Mouse (Mus musculus) gastrocnemius, postnatal 25 days (tissue): ENCODE measurements around the gene Il7r. TPM values are rescaled to one million over a fixed set of nuclear protein-coding genes. Genes with fewer than 3 reads are reported as not detected.
"Not testable (repeated sequence)": the region's sequence is repeated elsewhere in the genome, so short reads cannot be mapped to it uniquely, and the experiment has no call there.

Experiments
- DNase-seq: peaks from one replicate; pipeline ENCODE4 v3.0.0; 2022
- long read RNA-seq, 2 experiments: library from polyadenylated mRNA; stranded (forward); transcript quantifications; one replicate each; pipeline ENCODE4 v2.0.0; 2021
- total RNA-seq, 2 experiments: library from RNA; stranded (reverse); gene quantifications; 1 replicate in 1 of 2; 2 replicates in 1 of 2; pipeline ENCODE4 v1.2.3; 2021

Il7r gene
- total RNA-seq, result under 1 TPM; 0.08 to 0.11 TPM
- long read RNA-seq, experiment 1, result 0 reads
- long read RNA-seq, experiment 2, result 0 reads

DNA sequence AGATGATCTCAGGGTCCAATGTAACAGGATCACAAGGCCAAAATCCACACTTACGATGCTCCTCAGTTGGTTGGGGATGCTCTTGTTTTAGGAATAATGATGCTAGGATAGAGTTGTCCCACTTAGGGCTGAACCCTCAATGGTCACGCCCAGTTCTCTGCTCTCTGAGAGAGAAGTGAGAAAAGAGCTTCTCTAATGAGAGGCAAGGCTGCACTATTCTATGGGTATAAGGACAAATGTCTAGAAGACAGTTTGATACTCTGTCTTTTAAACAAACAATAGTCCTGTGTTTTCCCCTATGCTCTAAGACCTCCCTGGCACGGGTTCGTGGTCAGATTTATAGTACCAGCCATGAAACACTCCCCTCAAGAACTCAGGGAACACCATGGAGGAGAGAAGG is at the start of gene Il7r:
TSS of gene Il7r (minus strand) at position 101 of the 400 bp plus-strand sequence.
- no peak for DNase-seq

DNA sequence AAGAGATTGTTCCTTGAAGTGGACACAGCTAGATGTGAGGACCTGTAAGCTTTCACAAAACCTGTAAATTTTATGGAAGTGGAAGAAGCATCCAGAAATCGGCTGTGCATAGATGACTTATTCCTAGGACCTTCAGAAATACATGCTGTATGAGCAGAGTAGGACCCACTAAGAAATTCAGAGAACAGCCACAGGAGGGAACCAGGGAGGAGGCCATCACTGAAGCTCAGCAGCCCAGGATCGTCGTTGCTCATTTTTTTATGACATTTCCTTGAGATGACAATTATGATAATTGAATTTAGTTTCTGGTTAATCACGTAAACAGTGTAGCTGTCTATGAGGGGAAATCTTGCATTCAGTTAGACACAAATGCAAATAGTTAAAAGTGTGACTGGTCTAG is 47.3 kb upstream of the Il7r start:
- no peak for DNase-seq

DNA sequence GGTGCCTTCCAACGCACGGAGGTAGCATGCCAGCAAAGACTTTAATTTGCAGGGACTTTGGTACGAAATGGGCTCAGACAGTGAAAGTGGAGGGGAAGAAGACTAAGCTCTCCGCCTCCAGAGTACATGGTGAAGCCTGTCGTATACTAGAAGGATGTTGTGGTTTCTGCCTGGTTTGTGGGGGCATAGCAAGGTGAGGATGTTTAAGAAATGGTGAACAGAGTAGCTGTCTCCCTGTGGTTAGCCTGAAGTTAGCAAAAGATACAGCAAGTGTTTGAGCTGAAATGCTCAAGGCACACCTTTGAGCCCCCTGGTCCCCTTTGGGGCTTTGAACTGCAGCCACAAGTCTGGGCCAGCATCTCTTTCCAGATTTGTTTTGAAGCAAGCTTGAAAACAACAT is 44.8 kb upstream of the Il7r start:
- no peak for DNase-seq

DNA sequence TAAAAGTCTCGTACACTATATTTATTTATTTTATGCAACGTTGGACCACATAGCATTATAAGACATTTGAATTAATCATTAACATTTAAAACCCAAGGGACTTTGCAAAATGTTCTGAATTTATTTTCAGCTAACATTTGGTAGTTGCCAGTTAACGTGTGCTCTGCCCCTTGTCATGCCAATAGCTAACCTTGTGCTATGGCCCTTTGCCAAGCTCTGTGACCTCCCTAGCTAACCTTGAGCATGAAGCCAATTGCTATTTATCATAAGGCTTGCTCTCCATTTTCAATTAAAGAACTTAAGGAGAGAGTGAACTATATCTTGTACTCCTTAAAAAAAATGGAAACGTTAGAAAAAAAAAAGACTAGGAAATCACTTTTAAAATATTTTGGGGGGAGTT is 43.4 kb upstream of the Il7r start:
- no peak for DNase-seq

DNA sequence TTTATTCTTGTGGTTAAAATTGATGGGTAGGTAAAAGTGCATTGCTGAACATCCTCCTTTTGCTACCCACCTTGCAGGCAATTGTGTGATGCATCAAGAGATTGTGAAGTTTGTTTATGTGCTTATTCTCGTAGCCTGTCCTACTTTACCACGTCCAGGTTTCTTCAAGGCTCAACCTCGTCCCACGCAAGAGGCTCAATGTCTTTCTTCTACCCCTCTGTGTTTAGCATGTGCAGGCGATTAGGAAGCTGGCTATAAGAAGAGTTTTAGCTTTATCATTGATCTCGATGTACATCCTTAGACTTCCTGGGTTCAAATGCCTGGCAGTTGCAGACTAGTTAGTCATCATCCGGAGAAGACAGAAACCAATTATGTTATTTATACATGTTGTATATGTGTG is 42.7 kb upstream of the Il7r start:
- no peak for DNase-seq

DNA sequence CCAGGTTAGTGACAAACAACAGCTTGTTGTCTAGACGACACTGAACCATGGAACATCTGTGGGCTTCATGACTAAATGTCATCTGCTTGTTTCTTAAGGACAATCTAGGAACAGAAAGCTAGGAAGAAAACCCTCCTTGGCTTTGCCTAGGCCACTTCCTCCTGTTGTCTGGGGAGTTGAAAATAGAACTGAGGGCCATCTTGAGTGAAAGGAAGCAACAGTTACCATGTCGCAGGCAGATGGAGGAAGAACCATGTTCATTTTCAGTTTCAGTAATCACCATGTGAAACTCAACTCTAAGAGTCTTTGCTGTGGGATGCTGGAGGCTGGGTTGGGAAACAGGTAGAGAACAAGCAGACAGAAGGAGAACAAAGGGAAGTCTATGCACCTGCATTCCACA is 41.9 kb upstream of the Il7r start:
- no peak for DNase-seq

DNA sequence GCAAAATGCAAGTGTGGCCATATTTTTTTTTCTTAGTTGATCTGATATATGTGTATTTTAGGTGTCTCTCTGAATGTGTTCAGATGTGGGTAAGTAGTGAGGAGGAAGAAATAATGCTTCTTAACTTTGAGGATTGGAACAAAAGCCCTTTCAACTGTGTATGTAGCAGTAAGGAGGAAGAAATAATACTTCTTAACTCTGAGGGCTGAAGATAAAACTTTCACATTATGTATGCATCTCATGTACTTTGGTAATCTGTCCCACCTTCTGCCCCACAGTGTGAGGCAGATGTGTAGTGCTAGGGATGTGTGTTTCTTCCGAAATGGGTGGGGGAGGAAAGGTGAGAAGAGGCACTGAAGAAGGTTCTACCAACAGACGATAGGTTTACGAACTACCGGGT is 37.3 kb upstream of the Il7r start:
- no peak for DNase-seq

DNA sequence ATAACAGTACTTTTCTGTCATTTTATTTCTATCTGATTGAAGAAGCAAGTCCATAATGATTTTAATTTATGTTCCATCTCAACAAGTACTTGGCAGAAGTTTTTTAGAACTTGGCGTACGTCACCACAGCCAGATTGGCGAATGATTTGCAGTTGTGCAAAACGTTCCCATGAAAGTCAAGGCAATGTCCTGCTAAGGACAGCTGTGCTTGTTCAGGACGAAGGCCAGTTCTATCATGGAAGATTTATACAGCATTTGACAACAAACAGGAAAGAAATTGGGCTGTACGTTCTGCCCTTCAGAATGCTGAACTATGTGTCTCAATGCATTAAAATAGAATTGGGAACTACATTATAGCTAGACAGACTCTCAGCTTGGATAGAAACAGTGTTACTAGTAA is 35.4 kb upstream of the Il7r start:
- no peak for DNase-seq

DNA sequence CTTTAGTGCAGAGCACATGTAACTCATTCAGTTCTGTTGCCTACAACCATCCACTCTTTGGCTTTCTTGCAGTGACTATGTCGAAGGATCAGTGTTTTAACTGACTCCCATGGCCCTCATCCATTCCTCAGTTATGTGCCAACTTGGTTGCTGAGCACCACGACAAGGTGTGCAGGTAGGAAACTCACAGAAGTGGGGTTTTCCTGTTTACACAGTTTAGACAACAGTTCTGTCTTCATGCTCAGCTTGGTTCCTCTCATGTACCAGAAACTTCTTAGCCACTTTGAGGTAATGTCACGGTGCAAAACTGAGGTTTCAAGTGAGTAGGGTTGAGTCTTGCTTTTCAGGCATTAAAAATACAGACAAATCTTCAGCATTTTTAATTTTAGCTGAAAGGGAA is 34.2 kb upstream of the Il7r start:
- no peak for DNase-seq

DNA sequence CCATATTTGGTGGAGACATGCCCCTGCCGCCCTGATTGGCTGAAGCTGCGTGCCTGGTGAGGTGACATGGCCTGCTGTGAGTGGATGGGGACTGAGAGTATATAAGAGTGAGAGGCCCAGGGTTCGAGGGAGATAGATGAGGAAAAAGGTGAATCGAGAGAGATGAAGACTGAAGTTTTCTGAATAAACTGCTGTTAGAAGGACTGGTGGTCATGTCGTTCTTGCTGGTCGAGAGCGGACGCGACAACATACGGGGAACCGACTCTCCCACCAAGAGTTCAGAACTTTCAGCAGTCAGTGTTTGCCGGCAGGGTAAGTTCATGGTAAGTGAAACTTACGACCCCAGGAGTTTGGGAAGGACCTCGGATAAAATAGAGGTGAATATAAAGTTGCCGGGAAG is 27.3 kb upstream of the Il7r start:
- not testable (repeated sequence) for DNase-seq

DNA sequence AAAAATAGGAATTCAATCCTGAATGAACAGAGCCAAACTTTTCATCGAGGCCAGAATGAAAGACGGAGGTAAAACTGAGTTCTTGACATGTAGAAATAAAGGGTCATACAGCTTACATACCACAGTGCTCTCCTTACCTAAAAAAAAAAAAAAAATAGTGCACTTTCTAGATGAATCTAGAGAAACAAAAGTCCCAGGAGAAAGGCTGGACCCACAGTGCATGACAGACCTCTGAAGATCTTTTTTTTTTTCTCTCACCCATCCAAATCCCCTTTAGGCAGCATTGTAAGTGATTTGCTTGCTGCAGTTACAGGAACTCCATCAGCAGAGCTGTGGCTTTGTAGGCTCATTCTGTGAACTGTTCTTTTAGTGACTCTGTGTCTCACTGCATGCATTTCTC is 19.0 kb upstream of the Il7r start:
- no peak for DNase-seq

DNA sequence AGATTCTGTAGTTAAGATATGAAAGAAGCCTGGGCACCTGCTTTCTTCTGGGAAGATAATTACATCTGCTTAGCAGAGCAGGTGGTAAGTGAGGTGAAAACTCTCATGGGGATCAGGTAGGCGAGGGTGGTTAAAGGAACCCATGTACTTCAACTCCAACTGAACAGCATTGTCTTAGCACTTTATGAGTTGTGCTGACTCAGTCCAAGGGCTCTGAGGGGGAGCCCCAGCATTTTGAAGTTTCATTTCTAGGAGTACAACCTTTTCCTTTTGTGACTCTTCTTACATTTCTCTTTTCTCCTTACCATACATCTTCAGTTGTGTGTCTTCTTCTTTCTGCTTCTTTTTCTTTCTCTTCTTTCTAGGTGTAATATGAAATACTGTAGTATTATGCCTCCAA is 5.2 kb upstream of the Il7r start:
- DNase-seq, result no peak

DNA sequence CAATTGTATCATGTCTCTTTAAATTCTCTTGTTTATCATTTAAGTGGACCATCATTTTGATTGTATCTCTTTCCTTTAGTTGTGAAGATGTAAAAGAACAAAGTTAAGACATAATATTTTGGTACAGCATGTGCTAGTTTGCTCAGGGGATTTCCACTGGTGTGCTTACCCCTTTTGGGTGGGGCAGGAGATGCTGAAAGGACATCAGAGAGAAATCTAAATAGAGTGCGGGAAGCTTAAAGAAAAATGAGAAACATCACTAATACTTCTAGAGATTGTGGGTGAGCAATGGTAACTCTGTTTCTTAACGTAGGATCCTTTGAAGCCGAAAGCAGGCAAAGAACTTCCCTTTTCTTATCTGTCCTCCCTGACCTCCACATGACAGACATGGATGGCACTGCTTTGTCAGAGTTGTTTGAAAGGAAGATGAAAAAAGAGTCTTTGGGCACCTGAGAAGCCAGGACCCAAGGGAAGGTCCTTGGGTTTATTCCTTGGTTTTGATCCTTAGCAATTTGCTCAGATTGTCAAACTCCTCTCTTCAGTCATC is 3.5 kb upstream of the Il7r start:
- no peak for DNase-seq

DNA sequence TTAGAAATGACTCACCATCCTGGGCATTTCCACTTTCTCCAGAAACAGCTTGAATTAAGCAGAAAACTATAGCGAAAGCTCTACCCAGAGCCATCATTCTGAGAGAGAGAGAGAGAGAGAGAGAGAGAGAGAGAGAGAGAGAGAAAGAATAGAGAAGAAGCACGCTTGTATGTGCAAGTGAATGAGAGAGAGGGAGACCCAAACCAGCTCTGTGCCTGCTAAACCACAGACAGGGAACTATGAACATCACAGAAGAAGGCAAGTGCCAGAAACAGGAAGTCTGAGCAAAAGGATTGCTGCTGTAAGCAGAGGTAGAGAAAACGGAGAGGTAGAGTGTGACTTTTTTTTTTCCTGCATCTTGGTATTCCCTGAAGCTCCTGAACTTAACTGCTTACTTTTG is 330 bp downstream of the Il7r start:
- DNase-seq, result no peak

DNA sequence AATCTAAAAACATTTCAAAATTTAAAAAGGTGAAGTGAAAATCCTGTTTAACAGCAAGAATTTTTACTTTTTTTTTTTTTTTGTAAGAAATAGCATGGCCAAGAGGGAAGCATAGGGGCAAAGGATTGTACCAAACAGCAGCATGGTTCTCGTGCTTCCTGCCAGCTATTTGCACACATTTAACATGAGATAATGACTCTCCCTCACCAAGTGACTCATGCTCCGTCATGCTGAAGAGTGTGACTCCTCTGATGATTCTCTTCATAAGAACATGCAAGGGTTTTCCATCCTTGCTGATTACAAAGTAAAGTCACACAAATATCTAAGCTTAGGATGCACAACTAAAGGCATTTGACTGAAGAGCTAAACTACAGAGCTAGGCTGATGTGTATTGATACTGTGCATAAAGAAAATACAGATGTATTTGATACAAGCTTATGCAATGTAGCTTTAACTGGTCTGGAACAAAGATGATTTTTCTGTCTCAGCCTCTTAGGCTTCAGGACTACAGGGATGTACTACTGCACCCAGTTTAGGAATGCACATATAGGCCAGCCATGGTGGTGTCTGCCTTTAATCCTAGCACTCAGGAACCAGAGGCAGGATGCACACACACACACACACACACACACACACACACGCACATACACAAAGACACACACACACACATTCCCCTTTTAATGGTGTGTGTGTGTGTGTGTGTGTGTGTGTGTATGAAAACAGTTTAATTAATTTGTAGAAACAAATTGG is 1.6 kb downstream of the Il7r start:
- no peak for DNase-seq

DNA sequence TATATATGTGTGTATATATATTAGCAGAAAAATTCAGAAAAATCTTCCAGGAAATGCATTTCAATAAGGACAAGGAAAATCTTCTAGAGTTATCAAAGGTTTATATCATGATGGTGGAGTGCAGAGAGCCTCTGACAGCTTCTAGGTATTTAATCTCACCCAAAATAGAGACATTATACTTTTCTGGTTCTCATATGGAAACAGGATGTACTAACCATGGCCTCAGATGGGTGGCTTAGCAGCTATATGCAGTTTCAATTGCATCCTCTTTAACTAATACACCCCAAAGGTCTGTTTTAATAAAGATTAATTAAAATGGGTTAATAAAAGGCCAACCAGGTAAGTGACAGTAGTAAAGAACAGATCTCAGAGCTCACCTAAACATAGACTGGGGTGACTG is 3.6 kb downstream of the Il7r start:
- no peak for DNase-seq

DNA sequence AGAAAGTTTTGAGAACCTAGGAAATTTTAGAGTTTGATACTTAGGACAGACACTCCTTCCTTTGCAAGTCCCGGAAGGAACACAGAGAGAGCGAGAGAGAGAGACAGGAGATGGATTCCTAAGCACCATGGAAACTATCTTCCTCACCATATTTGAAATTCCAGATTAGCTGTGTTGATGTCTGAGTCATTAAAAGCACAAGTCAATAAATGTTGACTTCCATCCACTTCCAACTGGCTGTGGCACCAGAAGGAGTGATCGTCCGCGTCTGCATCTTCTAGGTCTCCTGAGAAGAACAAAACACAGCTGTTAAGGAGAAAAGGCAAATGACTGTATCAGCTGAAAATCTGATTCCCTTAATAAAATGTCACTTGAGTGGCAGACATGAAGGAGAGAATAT is 5.1 kb downstream of the Il7r start:
- no peak for DNase-seq

DNA sequence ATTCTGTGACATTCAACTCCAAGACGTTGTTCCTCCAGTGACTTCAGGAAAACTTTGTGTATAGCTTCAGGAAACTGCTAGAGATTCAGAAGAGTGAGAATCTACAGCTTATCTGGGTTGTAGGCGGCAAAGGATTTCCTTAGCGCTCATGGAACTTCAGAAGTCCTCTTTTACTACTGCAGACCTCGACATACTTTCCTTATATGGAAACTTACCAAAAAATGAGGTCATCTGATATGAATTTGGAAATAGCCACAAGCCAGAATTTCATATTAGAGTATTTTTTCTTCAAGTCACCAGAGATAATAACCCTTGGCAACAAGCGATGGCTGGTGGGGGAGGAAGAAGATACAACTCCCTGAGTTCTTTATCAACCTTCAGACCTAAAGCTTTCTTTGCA is 6.0 kb downstream of the Il7r start:
- DNase-seq, result no peak

DNA sequence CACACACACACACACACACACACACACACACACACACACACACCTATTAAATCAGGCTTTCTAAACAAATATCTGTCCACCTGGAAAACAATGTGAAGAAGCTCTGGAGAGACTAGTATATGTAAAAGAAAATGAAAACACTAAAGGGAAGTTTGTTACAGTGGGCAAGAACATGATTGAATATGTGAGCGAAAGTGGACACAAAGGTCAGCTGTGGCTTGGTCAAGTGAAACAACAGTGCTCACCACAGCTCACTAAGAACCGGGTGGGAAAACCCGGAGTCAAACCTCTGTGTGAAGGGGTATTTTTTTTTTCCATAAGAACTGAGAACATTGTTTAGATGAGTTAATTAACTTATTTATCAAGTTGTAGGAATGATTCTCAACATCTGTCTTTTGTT is 6.9 kb downstream of the Il7r start:
- no peak for DNase-seq

DNA sequence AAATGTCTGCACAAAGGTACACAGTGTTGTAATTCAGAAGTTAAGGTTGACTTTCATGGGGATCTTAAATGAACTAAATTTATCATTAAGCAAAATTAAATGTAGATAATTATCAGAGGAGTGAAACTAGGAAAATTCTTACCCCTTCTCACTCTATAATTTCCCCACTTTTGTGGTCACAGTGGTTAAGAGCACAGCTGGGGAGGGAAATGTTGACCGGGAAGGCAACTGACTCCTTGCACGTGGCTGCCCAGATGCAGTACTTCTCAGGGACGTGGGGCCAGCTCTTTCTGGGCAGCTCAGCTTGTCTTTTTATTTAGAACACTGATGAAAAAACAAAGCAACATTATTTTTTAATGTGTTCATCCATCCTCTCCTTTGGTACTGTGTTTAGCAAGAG is 37.9 kb downstream of the Il7r start:
- DNase-seq, result no peak

DNA sequence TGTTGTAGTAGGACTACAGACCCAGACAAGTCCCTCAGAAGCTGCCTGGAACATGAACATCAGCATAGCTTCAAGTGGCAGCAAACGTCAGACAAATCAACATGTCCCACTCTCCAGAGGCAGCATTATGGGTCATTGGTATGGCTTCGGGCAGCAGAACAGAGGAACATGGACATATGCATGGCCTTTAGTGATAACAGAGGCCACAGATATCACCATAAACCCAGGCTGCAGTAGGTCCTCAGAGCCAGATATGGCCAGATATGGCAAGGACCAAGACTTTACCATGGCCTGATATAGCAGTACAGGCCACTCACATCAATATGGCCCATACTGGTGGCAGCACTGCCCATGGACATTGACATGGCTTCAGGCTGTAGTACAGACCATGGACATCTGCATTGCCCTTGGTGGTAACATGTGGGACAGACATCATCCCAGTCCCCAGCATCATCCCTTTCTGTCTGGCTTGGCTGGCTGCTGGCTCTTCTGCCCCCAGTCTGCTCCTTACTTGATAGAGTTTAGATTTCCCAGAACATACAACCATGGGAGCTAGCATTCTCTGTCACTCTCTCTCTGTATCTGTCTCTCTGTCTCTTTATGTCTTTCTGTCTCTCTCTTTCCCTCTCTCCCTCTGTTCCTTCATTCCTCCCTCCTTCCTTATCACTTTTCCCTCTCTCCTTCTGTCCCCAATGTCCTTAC is 40.4 kb downstream of the Il7r start:
- no peak for DNase-seq

DNA sequence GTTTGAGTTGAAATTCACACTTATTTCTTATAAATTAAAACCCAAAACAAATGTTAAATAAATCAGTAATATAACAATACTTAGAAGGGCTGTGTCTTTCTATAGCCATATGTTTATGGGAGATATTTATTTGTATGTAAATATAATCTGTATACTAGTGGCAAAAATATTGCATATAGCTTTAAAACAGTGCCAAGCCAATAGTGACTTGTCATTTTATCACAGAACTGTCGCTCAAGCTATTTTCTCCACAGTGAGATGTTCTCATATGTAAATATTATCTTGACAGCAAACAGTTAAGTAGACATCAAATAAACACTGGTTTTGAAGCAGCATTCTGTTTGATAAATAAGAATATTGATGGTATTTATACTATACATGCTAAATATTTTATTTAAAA is 56.8 kb downstream of the Il7r start:
- no peak for DNase-seq

DNA sequence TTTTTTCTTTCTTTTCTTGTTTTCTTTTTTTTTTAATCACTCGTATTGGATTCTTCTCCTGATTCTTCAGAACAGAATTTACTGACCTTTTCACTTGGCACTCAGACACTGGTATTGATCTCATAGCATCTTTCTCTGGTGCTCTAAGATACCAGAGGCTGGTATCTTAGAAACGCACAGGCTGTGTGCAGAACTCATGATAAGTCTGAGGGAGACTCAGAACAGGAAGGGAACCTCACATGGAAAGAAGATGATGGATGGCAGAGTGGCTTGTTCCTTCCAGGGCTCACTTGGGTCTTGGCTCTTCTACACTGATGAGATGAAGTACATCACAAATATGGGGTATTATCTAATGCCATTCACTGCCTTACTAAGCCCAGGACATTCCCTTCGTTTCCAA is 57.4 kb downstream of the Il7r start:
- DNase-seq, result no peak

DNA sequence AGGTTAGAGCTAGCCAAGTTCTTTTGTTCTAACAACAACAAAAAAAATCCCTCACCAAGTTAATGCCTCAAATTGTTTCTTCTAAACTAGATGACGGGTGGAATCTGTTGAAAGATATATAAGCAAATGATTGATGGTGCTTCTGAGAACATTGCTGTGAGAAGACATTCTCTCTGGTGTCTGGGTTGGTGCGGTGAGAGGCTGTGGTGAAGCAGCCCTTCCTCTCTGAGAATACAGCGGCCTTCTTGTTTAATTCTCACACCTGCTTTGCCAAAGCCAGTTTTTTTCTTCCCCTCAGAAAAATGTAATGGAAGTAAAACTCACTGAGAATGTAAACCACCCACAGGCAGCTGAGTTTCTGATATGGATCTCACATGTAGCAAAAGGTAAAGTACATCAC is 57.8 kb downstream of the Il7r start:
- DNase-seq, result no peak
